Mouse (Mus musculus): ENCODE results near the gene Gm14851.

DNA sequence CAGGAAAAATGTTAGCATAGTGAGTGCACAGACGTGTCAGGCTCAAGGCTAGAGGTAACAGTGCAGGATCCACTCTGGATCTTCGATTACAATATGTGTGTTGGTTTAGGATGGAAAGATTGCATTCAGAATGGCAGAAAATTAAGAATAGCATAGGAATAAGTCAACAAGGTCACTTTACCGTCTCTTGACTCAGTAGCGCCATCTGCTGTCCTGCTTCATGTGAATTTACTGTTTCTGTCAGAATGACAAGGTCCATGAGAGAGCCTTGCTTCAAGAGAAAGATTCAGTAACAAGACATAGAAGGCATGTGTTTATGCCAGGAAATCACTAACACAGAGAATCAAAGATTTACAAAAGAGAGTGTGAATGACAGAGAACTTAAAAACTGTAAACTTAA, 2.7 kb downstream of the Gm14851 start:
- TF ChIP-seq CTCF (IDR thresholded peaks at IDR 0.05; ENCODE audit: borderline replicate concordance, insufficient read depth, low read depth, low read length) (no peak), POLR2A (IDR thresholded peaks at IDR 0.05; ENCODE audit: borderline replicate concordance, insufficient read depth, low read length) (no peak)
